In genomic region chr15:80407873-80408272, GRCm38 (mm10) we compare ENCODE assay signal across 12 mouse cellular contexts.
DNase-seq lines count a peak whose midpoint lies in the region; ATAC-seq and TF ChIP-seq lines count a peak whose summit lies in the region.
"Had no signal": no experiment of that assay in that cellular context is flagged by ENCODE, and none has a peak within 500 bp of the region (broad histone marks: within the 10 kb centered on the region; RNA-seq: fewer than 3 reads in every experiment).

No protein-coding gene starts in this region.

- peak; percentile 49; the same call in 1 of the 2 replicates for ATAC-seq in heart, embryonic 13.5 days (ENCODE audit: extremely low read depth, insufficient number of reproducible peaks, low FRiP score, low TSS enrichment)
- ATAC-seq: forebrain, embryonic 16.5 days had no signal

- H3K9ac ChIP-seq in liver, adult 2 months (ENCODE audit: low read depth, low read length), result no peak overlapping the region
- H3K9ac ChIP-seq in heart, embryonic 13.5 days, result no peak overlapping the region
- H3K9ac ChIP-seq: limb, embryonic 13.5 days had no signal

- TF ChIP-seq CTCF in liver, adult 2 months (IDR thresholded peaks at IDR 0.05; ENCODE audit: low read depth, low read length), result no peak

- H3K27ac ChIP-seq in liver, adult 2 months (replicated peaks; ENCODE audit: insufficient read depth, low read depth, low read length), result no peak overlapping the region; the same call in 1 of the 2 replicates
- H3K27ac ChIP-seq in heart, embryonic 13.5 days (replicated peaks), result peak overlapping the region; percentile 75
- H3K27ac ChIP-seq: limb, embryonic 13.5 days had no signal

- H3K4me1 ChIP-seq in liver, adult 2 months (ENCODE audit: control insufficient read depth, insufficient read depth, low read length), result no peaks in the 10 kb centered on the region
- peaks cover 16% of the 10 kb centered on the region for H3K4me1 ChIP-seq in heart, embryonic 13.5 days
- H3K4me1 ChIP-seq: limb, embryonic 13.5 days had no signal

- H3K4me3 ChIP-seq in liver, adult 2 months (ENCODE audit: insufficient read depth, low read depth, low read length), result no peak overlapping the region
- H3K4me3 ChIP-seq in heart, embryonic 13.5 days, result no peak overlapping the region
- H3K4me3 ChIP-seq: limb, embryonic 13.5 days; myocyte had no signal

- 50% methylated on average over 1 of the region's 1 CpGs for WGBS in liver, adult 2 months
- 19% methylated on average over 1 of the region's 1 CpGs for WGBS in heart, embryonic 13.5 days

- H3K27me3 ChIP-seq in liver, adult 2 months (ENCODE audit: control insufficient read depth, insufficient read depth, low read length), result no peaks in the 10 kb centered on the region
- peaks cover 16% of the 10 kb centered on the region; the same call in 1 of the 2 replicates for H3K27me3 ChIP-seq in heart, embryonic 13.5 days (replicated peaks)
- H3K27me3 ChIP-seq: limb, embryonic 13.5 days had no signal

- TF ChIP-seq POLR2A in liver, adult 2 months (IDR thresholded peaks at IDR 0.05; ENCODE audit: extremely low read depth, insufficient read depth, low read length), result no peak

- no peaks in the 10 kb centered on the region for H3K79me2 ChIP-seq in liver, adult 2 months (ENCODE audit: control insufficient read depth, insufficient read depth, low read length)

- no peak overlapping the region for H3K4me2 ChIP-seq in heart, embryonic 13.5 days
- H3K4me2 ChIP-seq: limb, embryonic 13.5 days had no signal

- no peaks in the 10 kb centered on the region for H3K9me3 ChIP-seq in heart, embryonic 13.5 days

- no peaks in the 10 kb centered on the region for H3K36me3 ChIP-seq in liver, adult 2 months (ENCODE audit: control insufficient read depth, insufficient read depth, low read length)
- no peaks in the 10 kb centered on the region for H3K36me3 ChIP-seq in heart, embryonic 13.5 days
- H3K36me3 ChIP-seq: limb, embryonic 13.5 days had no signal

- peak; percentile 15 for DNase-seq in liver, adult 2 months (ENCODE audit: extremely low read depth, low read depth, low spot score)
- DNase-seq in liver (no peak), adipocyte (ENCODE audit: low spot score) (no peak)
- DNase-seq in kidney, adult 8-10 months, result peak; percentile 19 to 39
- peak; percentile 19 for DNase-seq in lung, postnatal 14 days
- DNase-seq in right cerebral cortex, postnatal 4 days, result no peak
- no peak for DNase-seq in layer of hippocampus, postnatal 25 days (ENCODE audit: extremely low spot score in 1 of 2, low spot score in 1 of 2)
- DNase-seq: right cerebral cortex, postnatal 14 days had no signal

Comparison
In these comparisons a context has a peak if more than half of its experiments do, and no peak if none do; other contexts are left out.
1. DNase-seq: peak in liver, adult 2 months (single experiment), kidney, adult 8-10 months (2 of 2) and lung, postnatal 14 days (single experiment); none in liver (single experiment), right cerebral cortex, postnatal 4 days (single experiment), layer of hippocampus, postnatal 25 days (0 of 2) and adipocyte (single experiment).